Mouse (Mus musculus) forebrain, embryonic 11.5 days (tissue): ENCODE results near the gene Mbd3. TPM values are rescaled to one million over a fixed set of nuclear protein-coding genes. Genes with fewer than 3 reads are reported as not detected.
A peak's percentile ranks its signal among the peaks of the same experiment; 100 is the strongest.

Source experiments
- ATAC-seq: fragments of 200-750 bp; cut with Nextera tagmentation; replicated peaks from 2 replicates; pipeline ENCODE4 v1.8.0; 2017; ENCODE audit warnings: moderate TSS enrichment; ENCODE audit not compliant: low FRiP score
- DNase-seq: peaks from one replicate; pipeline ENCODE4 v3.0.0-alpha.2; 2017; ENCODE audit warnings: low spot score
- H3K27ac ChIP-seq: fragments of 300-500 bp; sonication (generic); 2 replicates; pipeline ENCODE4 v1.5.1; 2014; ENCODE audit warnings: low read depth, low read length
- H3K27me3 ChIP-seq: fragments of 300-500 bp; sonication (generic); 2 replicates; pipeline ENCODE4 v1.6.1; 2014; ENCODE audit warnings: mild to moderate bottlenecking, low read length, mixed read lengths; ENCODE audit not compliant: control insufficient read depth, insufficient read depth
- H3K36me3 ChIP-seq: fragments of 300-500 bp; sonication (generic); 2 replicates; pipeline ENCODE4 v1.6.1; 2014; ENCODE audit warnings: mild to moderate bottlenecking, low read length, moderate library complexity, mixed read lengths; ENCODE audit not compliant: control insufficient read depth, insufficient read depth
- H3K4me1 ChIP-seq: fragments of 300-500 bp; sonication (generic); replicated peaks from 2 replicates; pipeline ENCODE4 v1.6.1; 2014; ENCODE audit warnings: low read length, mixed read lengths; ENCODE audit not compliant: control insufficient read depth, insufficient read depth
- H3K4me2 ChIP-seq: fragments of 300-500 bp; sonication (generic); 2 replicates; pipeline ENCODE4 v1.6.1; 2014; ENCODE audit warnings: low read depth, mild to moderate bottlenecking, low read length, moderate library complexity, mixed read lengths; ENCODE audit not compliant: severe bottlenecking
- H3K4me3 ChIP-seq: fragments of 300-500 bp; sonication (generic); 2 replicates; pipeline ENCODE4 v1.5.1; 2014; ENCODE audit warnings: low read depth, low read length
- H3K9ac ChIP-seq: fragments of 300-500 bp; sonication (generic); 2 replicates; pipeline ENCODE4 v1.6.1; 2014; ENCODE audit warnings: low read length
- H3K9me3 ChIP-seq: fragments of 300-500 bp; sonication (generic); 2 replicates; pipeline ENCODE4 v1.6.1; 2016; ENCODE audit warnings: low read length, mixed read lengths; ENCODE audit not compliant: control insufficient read depth
- WGBS: fragments of 180-500 bp; shearing (Covaris S2); extraction: QIAGEN DNeasy Blood & Tissue Kit; methylation state at CpG from one replicate; pipeline ENCODE4 v1.1.7; 2014; 5-methylcytosine and 5-hydroxymethylcytosine counted together
- microRNA-seq: library from miRNA; unstranded; fragments of <30 nt; microRNA quantifications from one replicate; pipeline ENCODE4, GENCODE M21; 2016; ENCODE audit not compliant: insufficient number of aligned reads
- polyA plus RNA-seq: library from polyadenylated mRNA; unstranded; fragments of >200 nt; fragmentation: Nextera tagmentation; extraction: Ambion mirVana; gene quantifications from 2 replicates; pipeline ENCODE4 v1.2.1, GENCODE M21; 2014

The Mbd3 gene
- polyA plus RNA-seq, 1 experiment from 2014 or later, result 276 TPM

DNA sequence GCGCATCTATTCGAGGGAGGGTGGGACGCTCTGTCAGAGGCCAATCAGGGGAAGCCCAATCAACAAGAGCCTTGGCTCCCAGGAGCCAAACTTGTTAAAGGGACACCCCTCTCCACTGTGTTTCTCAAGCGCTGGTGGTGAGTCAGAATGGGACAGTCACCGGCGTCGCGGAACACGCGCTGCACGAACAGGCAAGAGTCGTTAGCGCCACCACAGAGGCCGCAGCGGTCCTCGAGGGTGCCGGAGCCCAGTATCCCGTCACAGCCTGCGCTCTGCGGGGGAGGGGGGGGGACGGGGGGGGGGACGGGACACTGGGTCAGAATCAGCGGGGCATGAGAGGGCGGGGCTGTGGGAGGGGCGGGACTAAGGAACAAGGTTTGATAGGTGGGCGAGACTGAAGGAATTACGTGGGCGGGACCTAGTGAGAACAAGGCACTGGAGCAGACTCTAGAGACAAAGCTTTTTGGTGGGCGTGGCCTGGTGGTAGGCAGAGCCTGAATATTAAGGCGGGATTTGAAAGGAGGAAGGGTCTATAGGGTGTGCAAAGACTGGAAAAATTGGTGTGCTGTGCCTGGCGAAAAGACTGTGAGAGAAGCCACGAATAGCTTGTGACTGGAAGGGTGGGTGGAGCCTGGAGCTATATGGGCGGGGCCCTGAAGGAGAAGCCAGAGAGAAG lies 56.5 kb downstream of the Mbd3 start:
- no peak overlapping the region; the same call in 1 of the 2 replicates for H3K9ac ChIP-seq
- peak; percentile 79 for DNase-seq
- H3K4me3 ChIP-seq, result peak overlapping the region; percentile 30
- H3K4me2 ChIP-seq, result peak overlapping the region; percentile 48
- under 1% methylated on average over 33 of the region's 33 CpGs for WGBS
- peaks cover 77% of the 10 kb centered on the region for H3K27me3 ChIP-seq
- H3K36me3 ChIP-seq, result no peaks in the 10 kb centered on the region
- H3K9me3 ChIP-seq, result no peaks in the 10 kb centered on the region
- H3K4me1 ChIP-seq, result peaks cover 11% of the 10 kb centered on the region
- peak; percentile 71 for ATAC-seq
- no peak overlapping the region for H3K27ac ChIP-seq

Small RNA genes within 50 kb of the gene (microRNA-seq; reads per million reads assigned to microRNA genes)
- not detected for gene Gm22721

Other genes starting within 250 kb of the Mbd3 start
- 82.0 and 83.4 TPM in 2 replicates for gene Cirbp, start 233.6 kb downstream of the Mbd3 start, polyA plus RNA-seq
- 6.4 and 8.3 TPM in 2 replicates for gene 1600002K03Rik, start 226.6 kb downstream of the Mbd3 start, polyA plus RNA-seq
- 48.8 and 50.7 TPM in 2 replicates for gene Efna2, start 220.1 kb downstream of the Mbd3 start, polyA plus RNA-seq
- gene Mum1, start 173.1 kb downstream of the Mbd3 start, polyA plus RNA-seq, result 75.6 and 79.4 TPM in 2 replicates
- gene Ndufs7, start 150.4 kb downstream of the Mbd3 start, polyA plus RNA-seq, result 219 and 265 TPM in 2 replicates
- gene Gamt, start 138.5 kb downstream of the Mbd3 start, polyA plus RNA-seq, result 20.4 and 24.1 TPM in 2 replicates
- 53.2 and 55.4 TPM in 2 replicates for gene Dazap1, start 138.1 kb downstream of the Mbd3 start, polyA plus RNA-seq
- gene Rps15, start 107.1 kb downstream of the Mbd3 start, polyA plus RNA-seq, result 858 and 895 TPM in 2 replicates
- gene Apc2, start 103.6 kb downstream of the Mbd3 start, polyA plus RNA-seq, result 75.5 and 77.7 TPM in 2 replicates
- gene 2310011J03Rik, start 79.0 kb downstream of the Mbd3 start, polyA plus RNA-seq, result 39.7 and 45.2 TPM in 2 replicates
- 3.8 and 4.5 TPM in 2 replicates for gene Pcsk4, start 70.1 kb downstream of the Mbd3 start, polyA plus RNA-seq
- gene Reep6, start 69.6 kb downstream of the Mbd3 start, polyA plus RNA-seq, result 7.0 and 8.0 TPM in 2 replicates
- gene Adamtsl5, start 51.1 kb downstream of the Mbd3 start, polyA plus RNA-seq, result 0.51 and 0.76 TPM in 2 replicates
- 0.36 and 0.87 TPM in 2 replicates for gene Plk5, start 43.1 kb downstream of the Mbd3 start, polyA plus RNA-seq
- 13.3 and 15.9 TPM in 2 replicates for gene Mex3d, start 11.9 kb downstream of the Mbd3 start, polyA plus RNA-seq
- gene Uqcr11, start 7.3 kb upstream of the Mbd3 start, polyA plus RNA-seq, result 430 and 504 TPM in 2 replicates
- gene Tcf3, start 34.1 kb upstream of the Mbd3 start, polyA plus RNA-seq, result 237 and 256 TPM in 2 replicates
- gene Onecut3, start 95.3 kb upstream of the Mbd3 start, polyA plus RNA-seq, result 0.49 and 0.53 TPM in 2 replicates
- gene Atp8b3, start 139.6 kb upstream of the Mbd3 start, polyA plus RNA-seq, result 0.35 and 0.59 TPM in 2 replicates
- gene Rexo1, start 162.0 kb upstream of the Mbd3 start, polyA plus RNA-seq, result 34.9 and 37.1 TPM in 2 replicates
- 5.9 and 7.7 TPM in 2 replicates for gene Klf16, start 177.8 kb upstream of the Mbd3 start, polyA plus RNA-seq
- gene Abhd17a, start 190.8 kb upstream of the Mbd3 start, polyA plus RNA-seq, result 94.6 and 121 TPM in 2 replicates
- gene Scamp4, start 203.3 kb upstream of the Mbd3 start, polyA plus RNA-seq, result 67.7 and 78.5 TPM in 2 replicates
- gene Adat3, start 203.3 kb upstream of the Mbd3 start, polyA plus RNA-seq, result 7.6 and 9.5 TPM in 2 replicates
- 3.6 and 4.7 TPM in 2 replicates for gene Gm49322, start 206.5 kb upstream of the Mbd3 start, polyA plus RNA-seq
- 134 TPM in 2 replicates for gene Csnk1g2, start 223.3 kb upstream of the Mbd3 start, polyA plus RNA-seq